Comparison of ENCODE assay signal across 8 mouse cellular contexts in the genomic region with DNA sequence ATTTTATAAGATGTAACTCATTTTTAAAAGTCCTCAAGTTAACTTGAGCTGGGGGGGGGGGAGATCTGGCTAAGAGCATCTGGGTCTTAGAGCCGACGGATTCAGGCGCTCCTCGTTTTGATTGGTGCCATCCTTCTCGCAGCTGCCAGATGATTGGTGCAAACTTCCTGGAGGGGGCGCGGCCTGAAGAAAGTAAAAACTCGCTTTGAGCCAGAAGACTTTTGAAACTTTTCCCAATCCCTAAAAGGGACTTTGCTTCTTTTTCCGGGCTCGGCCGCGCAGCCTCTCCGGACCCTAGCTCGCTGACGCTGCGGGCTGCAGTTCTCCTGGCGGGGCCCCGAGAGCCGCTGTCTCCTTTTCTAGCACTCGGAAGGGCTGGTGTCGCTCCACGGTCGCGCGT. TPM values are rescaled to one million over a fixed set of nuclear protein-coding genes. Genes with fewer than 3 reads are reported as not detected.
A peak's percentile ranks its signal among the peaks of the same experiment; 100 is the strongest.
DNase-seq lines count a peak whose midpoint lies in the region; ATAC-seq and TF ChIP-seq lines count a peak whose summit lies in the region.

A gene (plus strand): TSS at position 224 of the 400 bp plus-strand sequence.

- peaks cover 81% of the 10 kb centered on the region for H3K27me3 ChIP-seq in embryonic facial prominence, embryonic 15.5 days
- peaks cover 75% of the 10 kb centered on the region for H3K27me3 ChIP-seq in heart, embryonic 15.5 days

- 0% methylated on average over 25 of the region's 25 CpGs for WGBS in embryonic facial prominence, embryonic 15.5 days
- under 1% methylated on average over 25 of the region's 25 CpGs for WGBS in heart, embryonic 15.5 days
- 1% methylated on average over 25 of the region's 25 CpGs for WGBS in lung, adult 2 months

- H3K9ac ChIP-seq in embryonic facial prominence, embryonic 15.5 days: peak within 1 kb of the TSS; percentile 42
- peak within 1 kb of the TSS; percentile 64 for H3K9ac ChIP-seq in heart, embryonic 15.5 days

- H3K4me3 ChIP-seq in embryonic facial prominence, embryonic 15.5 days (replicated peaks): peak within 1 kb of the TSS; percentile 47
- H3K4me3 ChIP-seq in heart, embryonic 15.5 days: peak within 1 kb of the TSS; percentile 68
- H3K4me3 ChIP-seq in lung, adult 2 months (replicated peaks; ENCODE audit: extremely low read depth, low read depth, low read length): peak within 1 kb of the TSS; percentile 59

- peak within 1 kb of the TSS; percentile 79 for H3K4me2 ChIP-seq in embryonic facial prominence, embryonic 15.5 days (replicated peaks)
- peak within 1 kb of the TSS; percentile 89 for H3K4me2 ChIP-seq in heart, embryonic 15.5 days

- ATAC-seq in embryonic facial prominence, embryonic 15.5 days (ENCODE audit: insufficient number of reproducible peaks, low FRiP score, low TSS enrichment, low read depth): peak; percentile 74
- peak; percentile 65; the same call in 1 of the 2 replicates for ATAC-seq in heart, embryonic 15.5 days (replicated peaks; ENCODE audit: insufficient number of reproducible peaks, insufficient read depth, low FRiP score, low read depth)

- TF ChIP-seq CTCF in lung, adult 2 months (IDR thresholded peaks at IDR 0.05; ENCODE audit: insufficient read depth, low read length): no peak

- no peaks in the 10 kb centered on the region for H3K36me3 ChIP-seq in embryonic facial prominence, embryonic 15.5 days
- H3K36me3 ChIP-seq in heart, embryonic 15.5 days: no peaks in the 10 kb centered on the region

- H3K4me1 ChIP-seq in embryonic facial prominence, embryonic 15.5 days: peaks cover 31% of the 10 kb centered on the region
- H3K4me1 ChIP-seq in heart, embryonic 15.5 days (replicated peaks): peaks cover 30% of the 10 kb centered on the region
- H3K4me1 ChIP-seq in lung, adult 2 months (ENCODE audit: control insufficient read depth, insufficient read depth, low read length): no peaks in the 10 kb centered on the region

- peak; percentile 58 to 81 for DNase-seq in urinary bladder, adult 18-20 months (ENCODE audit: low spot score in 2 of 2)
- no peak for DNase-seq in urinary bladder, adult 2 months (ENCODE audit: low spot score)
- peak; percentile 94 for DNase-seq in kidney, postnatal 14 days
- peak; percentile 69 for DNase-seq in lung, adult 2 months
- peak; percentile 81 for DNase-seq in ovary, adult 18-20 months (ENCODE audit: low spot score)
- peak; percentile 73 for DNase-seq in thymus, postnatal 25 days

- peak within 1 kb of the TSS; percentile 44 for H3K27ac ChIP-seq in embryonic facial prominence, embryonic 15.5 days (replicated peaks)
- H3K27ac ChIP-seq in heart, embryonic 15.5 days: peak within 1 kb of the TSS; percentile 93

- no peaks in the 10 kb centered on the region for H3K9me3 ChIP-seq in embryonic facial prominence, embryonic 15.5 days (replicated peaks)
- H3K9me3 ChIP-seq in heart, embryonic 15.5 days (replicated peaks): no peaks in the 10 kb centered on the region

- TF ChIP-seq POLR2A in lung, adult 2 months (IDR thresholded peaks at IDR 0.05; ENCODE audit: borderline replicate concordance, extremely low read depth, low read depth, low read length): no peak

RNA-seq across cellular contexts. Expression of the gene that starts here (rescaled TPM):
- 0.47 and 1.0 TPM in 2 replicates for polyA plus RNA-seq in urinary bladder, adult 2 months (2012; rRNA removed)
- polyA plus RNA-seq in embryonic facial prominence, embryonic 15.5 days (2015; fragmentation: Nextera tagmentation; extraction: Ambion mirVana): 2.3 and 5.6 TPM in 2 replicates
- 6.4 and 8.5 TPM in 2 replicates for polyA plus RNA-seq in heart, embryonic 15.5 days (2015; fragmentation: Nextera tagmentation; extraction: Ambion mirVana)
- 1.4 and 1.6 TPM in 2 replicates for polyA plus RNA-seq in lung, adult 2 months (2012; rRNA removed)
